Mouse (Mus musculus): ENCODE data around the gene Lars2.

- TF ChIP-seq GATA1 (IDR thresholded peaks at IDR 0.05; ENCODE audit: borderline replicate concordance, low read length) (no peak), FLI1 (IDR thresholded peaks at IDR 0.05; ENCODE audit: low read length) (no peak)
Observed at GRCm38 (mm10) chr9:123343069-123343468, 23.7 kb upstream of the Lars2 start.

All from megakaryocyte, embryonic 14.5 days (primary cell).